Mouse (Mus musculus) megakaryocyte, embryonic 14.5 days (primary cell): ENCODE results near the gene Txnrd2.

Source experiments
- FLI1 ChIP-seq: IDR thresholded peaks from 2 replicates; pipeline ENCODE4 v1.6.1; 2012; ENCODE audit warnings: low read length, inconsistent platforms, mixed read lengths
- GATA1 ChIP-seq: IDR thresholded peaks from 3 replicates; pipeline ENCODE4 v1.6.1; 2012; ENCODE audit warnings: mixed read lengths, low read length, inconsistent platforms, borderline replicate concordance

DNA sequence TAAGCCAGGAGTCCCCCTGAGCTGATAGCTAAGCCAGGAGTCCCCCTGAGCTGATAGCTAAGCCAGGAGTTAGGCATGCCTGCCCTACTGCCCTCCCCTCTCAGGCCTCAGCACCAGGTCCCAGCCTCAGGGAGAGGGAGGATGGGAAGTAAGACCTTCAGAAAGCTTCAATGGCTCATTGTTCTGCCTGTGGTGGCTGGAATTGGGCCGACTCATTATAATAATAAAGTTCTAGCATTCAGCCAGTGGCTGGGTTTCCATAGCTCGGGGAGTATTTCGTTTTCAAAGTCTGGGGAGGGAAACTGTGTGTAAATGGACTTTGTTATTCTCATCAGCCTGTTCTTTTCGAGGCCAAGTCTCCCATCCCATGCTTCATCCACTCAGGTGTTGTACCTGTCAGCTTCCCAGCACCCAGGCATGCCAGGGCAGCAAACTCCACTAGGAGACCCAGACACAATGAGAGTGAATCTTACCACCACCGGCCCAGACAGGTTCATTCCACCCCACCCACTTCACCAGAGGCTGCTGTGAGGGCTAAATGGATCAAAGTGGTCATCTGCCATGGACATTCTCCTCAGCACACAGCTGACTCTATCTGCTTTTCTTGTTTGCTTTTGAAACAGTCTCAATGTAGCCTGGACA lies 58.7 kb downstream of the Txnrd2 start:
- TF ChIP-seq GATA1 (no peak), FLI1 (no peak)
